Mouse (Mus musculus) bone marrow, adult 2 months (tissue): Measurements from ENCODE around the gene Prdm2.

ENCODE experiments used
- CTCF ChIP-seq: fragments of 200-500 bp; IDR thresholded peaks from 2 replicates; pipeline ENCODE4 v1.5.1; 2011; ENCODE audit warnings: low read length, control low read depth; ENCODE audit not compliant: control insufficient read depth, insufficient read depth
- POLR2A ChIP-seq: fragments of 200-500 bp; IDR thresholded peaks from 2 replicates; pipeline ENCODE4 v1.6.1; 2011; ENCODE audit warnings: low read depth, mild to moderate bottlenecking, control low read depth, low read length, borderline replicate concordance; ENCODE audit not compliant: control insufficient read depth

GRCm38 (mm10) chr4:143120008-143120407 is 92.8 kb downstream of the Prdm2 start:
- TF ChIP-seq POLR2A (no peak), CTCF (no peak)
